Mouse (Mus musculus): Measurements from ENCODE around the gene Ccdc146.

Gene Ccdc146

GRCm38 (mm10) chr5:21264352-21265021 lies 160.0 kb downstream of the Ccdc146 start:
- DNase-seq (ENCODE audit: low spot score in 2 of 2), result no peak

- DNase-seq (ENCODE audit: low spot score in 2 of 2), result no peak
These were observed 161.0 kb downstream of the Ccdc146 start for GRCm38 (mm10) chr5:21263202-21264055.

- DNase-seq (ENCODE audit: low spot score in 2 of 2), result no peak
These were observed 163.2 kb downstream of the Ccdc146 start for GRCm38 (mm10) chr5:21261202-21261844.

- DNase-seq (ENCODE audit: low spot score in 2 of 2), result no peak
These were observed 163.7 kb downstream of the Ccdc146 start for GRCm38 (mm10) chr5:21260746-21261145.

- DNase-seq (ENCODE audit: low spot score in 2 of 2), result no peak
These were observed 166.7 kb downstream of the Ccdc146 start for GRCm38 (mm10) chr5:21257806-21258205.

GRCm38 (mm10) chr5:21257126-21257525 lies 167.4 kb downstream of the Ccdc146 start:
- DNase-seq (ENCODE audit: low spot score in 2 of 2), result peak in 1 of 2 experiments; percentile 21

GRCm38 (mm10) chr5:21255551-21256132 lies 168.8 kb downstream of the Ccdc146 start:
- peak; percentile 84 for DNase-seq (ENCODE audit: low spot score in 2 of 2)

- peak; percentile 74 to 76 for DNase-seq (ENCODE audit: low spot score in 2 of 2)
These were observed 169.5 kb downstream of the Ccdc146 start for GRCm38 (mm10) chr5:21254731-21255525.

GRCm38 (mm10) chr5:21248834-21249233 lies 175.6 kb downstream of the Ccdc146 start:
- DNase-seq (ENCODE audit: low spot score in 2 of 2), result peak; percentile 45

GRCm38 (mm10) chr5:21247916-21248315 lies 176.6 kb downstream of the Ccdc146 start:
- no peak for DNase-seq (ENCODE audit: low spot score in 2 of 2)

- DNase-seq (ENCODE audit: low spot score in 2 of 2), result no peak
These were observed 177.7 kb downstream of the Ccdc146 start for GRCm38 (mm10) chr5:21246794-21247193.

- no peak for DNase-seq (ENCODE audit: low spot score in 2 of 2)
These were observed 179.2 kb downstream of the Ccdc146 start for GRCm38 (mm10) chr5:21245241-21245640.

GRCm38 (mm10) chr5:21244575-21244974 lies 179.9 kb downstream of the Ccdc146 start:
- no peak for DNase-seq (ENCODE audit: low spot score in 2 of 2)
